Mouse (Mus musculus) liver, embryonic 15.5 days (tissue): ENCODE data around the gene Lamp3. TPM values are rescaled to one million over a fixed set of nuclear protein-coding genes. Genes with fewer than 3 reads are reported as not detected.
"Not testable (repeated sequence)": the region's sequence is repeated elsewhere in the genome, so short reads cannot be mapped to it uniquely, and the experiment has no call there.

Experiments
- ATAC-seq: fragments of 200-750 bp; cut with Nextera tagmentation; 2 replicates; pipeline ENCODE4 v1.8.0; 2017; ENCODE audit warnings: moderate number of reproducible peaks, mild to moderate bottlenecking, moderate library complexity; ENCODE audit not compliant: insufficient read depth
- H3K27ac ChIP-seq: fragments of 300-500 bp; sonication (generic); replicated peaks from 2 replicates; pipeline ENCODE4 v1.5.1; 2015; ENCODE audit warnings: mild to moderate bottlenecking, inconsistent platforms
- H3K27me3 ChIP-seq: fragments of 300-500 bp; sonication (generic); 2 replicates; pipeline ENCODE4 v1.6.1; 2015; ENCODE audit warnings: mild to moderate bottlenecking, inconsistent platforms
- H3K36me3 ChIP-seq: fragments of 300-500 bp; sonication (generic); replicated peaks from 2 replicates; pipeline ENCODE4 v1.6.1; 2015; ENCODE audit warnings: moderate library complexity, mild to moderate bottlenecking, inconsistent platforms
- H3K4me1 ChIP-seq: fragments of 300-500 bp; sonication (generic); replicated peaks from 2 replicates; pipeline ENCODE4 v1.6.1; 2015; ENCODE audit warnings: inconsistent platforms
- H3K4me2 ChIP-seq: fragments of 300-500 bp; sonication (generic); 2 replicates; pipeline ENCODE4 v1.6.1; 2015; ENCODE audit warnings: moderate library complexity, mild to moderate bottlenecking, inconsistent platforms
- H3K4me3 ChIP-seq: fragments of 300-500 bp; sonication (generic); replicated peaks from 2 replicates; pipeline ENCODE4 v1.5.1; 2015; ENCODE audit warnings: mild to moderate bottlenecking, inconsistent platforms
- H3K9ac ChIP-seq: fragments of 300-500 bp; sonication (generic); 2 replicates; pipeline ENCODE4 v1.6.1; 2015; ENCODE audit warnings: moderate library complexity, mild to moderate bottlenecking, inconsistent platforms
- H3K9me3 ChIP-seq: fragments of 300-500 bp; sonication (generic); replicated peaks from 2 replicates; pipeline ENCODE4 v1.6.1; 2016; ENCODE audit warnings: inconsistent platforms
- whole genome bisulfite sequencing: fragments of 180-500 bp; shearing (Covaris S2); methylation state at CpG from one replicate; pipeline ENCODE4 v1.1.7; 2015; ENCODE audit warnings: mixed read lengths; ENCODE audit not compliant: insufficient replicate concordance; 5-methylcytosine and 5-hydroxymethylcytosine counted together
- polyA plus RNA-seq: library from polyadenylated mRNA; unstranded; fragments of >200 nt; fragmentation: Nextera tagmentation; extraction: Ambion mirVana; gene quantifications from 2 replicates; pipeline ENCODE4 v1.2.1, GENCODE M21; 2015

Gene Lamp3
- not detected in 2 replicates for polyA plus RNA-seq

GRCm38 (mm10) chr16:19706216-19706615, at the start of gene Lamp3:
TSS of gene Lamp3 (minus strand) at chr16:19706375.
- Histone ChIP-seq H3K27me3 (no peaks in the 10 kb centered on the region), H3K4me2 (no peak within 1 kb of the TSS), H3K27ac (no peak within 1 kb of the TSS), H3K36me3 (no peaks in the 10 kb centered on the region), H3K4me3 (no peak within 1 kb of the TSS), H3K9ac (no peak within 1 kb of the TSS), H3K4me1 (no peaks in the 10 kb centered on the region), H3K9me3 (no peaks in the 10 kb centered on the region)
- no peak for ATAC-seq

GRCm38 (mm10) chr16:19732896-19733295, 26.7 kb upstream of the Lamp3 start:
- Histone ChIP-seq H3K4me2 (no peak overlapping the region), H3K4me3 (no peak overlapping the region), H3K9ac (no peak overlapping the region), H3K27ac (no peak overlapping the region), H3K36me3 (no peaks in the 10 kb centered on the region), H3K27me3 (no peaks in the 10 kb centered on the region), H3K9me3 (no peaks in the 10 kb centered on the region), H3K4me1 (no peaks in the 10 kb centered on the region)
- no peak for ATAC-seq
- 53% methylated on average over 1 of the region's 1 CpGs for WGBS

- H3K4me1 ChIP-seq, H3K27me3 ChIP-seq, H3K9me3 ChIP-seq, ATAC-seq, H3K9ac ChIP-seq, H3K27ac ChIP-seq, H3K4me2 ChIP-seq, H3K4me3 ChIP-seq, H3K36me3 ChIP-seq: not testable (repeated sequence)
- whole genome bisulfite sequencing = 44% methylated on average over 2 of the region's 2 CpGs
Observed at GRCm38 (mm10) chr16:19724139-19724538, 18.0 kb upstream of the Lamp3 start.

GRCm38 (mm10) chr16:19720959-19721358, 14.8 kb upstream of the Lamp3 start:
- no peaks in the 10 kb centered on the region for H3K9me3 ChIP-seq
- no peaks in the 10 kb centered on the region for H3K4me1 ChIP-seq
- no peaks in the 10 kb centered on the region for H3K36me3 ChIP-seq
- H3K27ac ChIP-seq = no peak overlapping the region
- no peak overlapping the region for H3K4me3 ChIP-seq
- H3K27me3 ChIP-seq = no peaks in the 10 kb centered on the region
- 29% methylated on average over 2 of the region's 2 CpGs for whole genome bisulfite sequencing
- no peak overlapping the region for H3K9ac ChIP-seq
- no peak for ATAC-seq
- H3K4me2 ChIP-seq = no peak overlapping the region

GRCm38 (mm10) chr16:19707381-19707780, 1.2 kb upstream of the Lamp3 start:
- ATAC-seq = no peak
- no peaks in the 10 kb centered on the region for H3K36me3 ChIP-seq
- no peaks in the 10 kb centered on the region for H3K9me3 ChIP-seq
- H3K4me2 ChIP-seq = no peak overlapping the region
- no peak overlapping the region for H3K9ac ChIP-seq
- H3K4me3 ChIP-seq = no peak overlapping the region
- no peaks in the 10 kb centered on the region for H3K4me1 ChIP-seq
- no peaks in the 10 kb centered on the region for H3K27me3 ChIP-seq
- 46% methylated on average over 1 of the region's 1 CpGs for WGBS
- no peak overlapping the region for H3K27ac ChIP-seq

GRCm38 (mm10) chr16:19699207-19699606, 7.0 kb downstream of the Lamp3 start:
- H3K27ac ChIP-seq = no peak overlapping the region
- H3K27me3 ChIP-seq = no peaks in the 10 kb centered on the region
- no peak overlapping the region for H3K4me3 ChIP-seq
- no peaks in the 10 kb centered on the region for H3K36me3 ChIP-seq
- no peak for ATAC-seq
- no peaks in the 10 kb centered on the region for H3K4me1 ChIP-seq
- no peak overlapping the region for H3K4me2 ChIP-seq
- no peak overlapping the region for H3K9ac ChIP-seq
- H3K9me3 ChIP-seq = no peaks in the 10 kb centered on the region

- H3K9me3 ChIP-seq = no peaks in the 10 kb centered on the region
- H3K27ac ChIP-seq = no peak overlapping the region
- WGBS = 57% methylated on average over 2 of the region's 2 CpGs
- H3K9ac ChIP-seq = no peak overlapping the region
- no peak overlapping the region for H3K4me2 ChIP-seq
- H3K4me1 ChIP-seq = no peaks in the 10 kb centered on the region
- no peak overlapping the region for H3K4me3 ChIP-seq
- no peaks in the 10 kb centered on the region for H3K36me3 ChIP-seq
- H3K27me3 ChIP-seq = no peaks in the 10 kb centered on the region
- no peak for ATAC-seq
Observed at GRCm38 (mm10) chr16:19670768-19671357, 35.3 kb downstream of the Lamp3 start.

- Histone ChIP-seq H3K4me3 (no peak overlapping the region), H3K9me3 (no peaks in the 10 kb centered on the region), H3K4me2 (no peak overlapping the region), H3K27me3 (no peaks in the 10 kb centered on the region), H3K27ac (no peak overlapping the region), H3K4me1 (no peaks in the 10 kb centered on the region), H3K9ac (no peak overlapping the region), H3K36me3 (no peaks in the 10 kb centered on the region)
- 47% methylated on average over 1 of the region's 1 CpGs for WGBS
- no peak for ATAC-seq
Observed at GRCm38 (mm10) chr16:19666312-19666711, 39.9 kb downstream of the Lamp3 start.

- WGBS = 52% methylated on average over 1 of the region's 1 CpGs
- Histone ChIP-seq H3K4me3 (no peak within 1 kb of the TSS), H3K36me3 (no peaks in the 10 kb centered on the region), H3K4me2 (no peak within 1 kb of the TSS), H3K27me3 (no peaks in the 10 kb centered on the region), H3K27ac (no peak within 1 kb of the TSS), H3K9ac (no peak within 1 kb of the TSS), H3K9me3 (no peaks in the 10 kb centered on the region), H3K4me1 (no peaks in the 10 kb centered on the region)
- no peak for ATAC-seq
Observed at GRCm38 (mm10) chr16:19629816-19630215, 76.4 kb downstream of the Lamp3 start, which contains the start of gene Olfr171. TSS of gene Olfr171 (minus strand) at chr16:19629916.

- not testable (repeated sequence) for ATAC-seq, H3K9ac ChIP-seq, H3K27ac ChIP-seq, H3K9me3 ChIP-seq, H3K4me1 ChIP-seq, H3K27me3 ChIP-seq, H3K4me3 ChIP-seq, H3K4me2 ChIP-seq, H3K36me3 ChIP-seq
- WGBS = 65% methylated on average over 2 of the region's 2 CpGs
Observed at GRCm38 (mm10) chr16:19611782-19612181, 94.4 kb downstream of the Lamp3 start, which contains the start of gene Olfr170. TSS of gene Olfr170 (minus strand) at chr16:19611882.
